Mouse (Mus musculus): Measurements from ENCODE around the gene Dbi.

DNA sequence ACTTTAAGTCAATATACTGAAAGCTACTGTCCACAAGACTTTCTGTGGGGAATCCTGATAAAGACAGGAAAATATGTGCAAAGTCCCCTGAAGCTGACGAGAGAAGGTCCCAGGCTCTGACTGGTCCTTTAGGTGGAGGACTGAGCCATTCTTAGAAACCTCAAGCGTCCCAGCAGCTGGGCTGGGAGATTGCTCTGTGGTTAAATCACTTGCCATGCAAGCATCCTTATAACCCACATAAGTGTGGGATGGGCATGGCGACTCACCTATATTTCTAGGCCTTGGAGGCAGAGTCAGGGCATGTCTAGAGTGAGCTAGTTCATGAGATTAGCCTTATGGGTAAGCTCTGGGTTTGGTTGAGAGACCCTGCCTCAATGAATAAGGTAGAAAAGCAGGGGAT lies 54.3 kb downstream of the Dbi start:
- TF ChIP-seq GATA1 (IDR thresholded peaks at IDR 0.05; ENCODE audit: low read length) = no peak
- TF ChIP-seq TAL1 (IDR thresholded peaks at IDR 0.05; ENCODE audit: low read length) = no peak
